Mouse (Mus musculus) megakaryocyte-erythroid progenitor cell, adult 5-6 weeks (primary cell): Measurements from ENCODE around the gene Ormdl2. TPM values are rescaled to one million over a fixed set of nuclear protein-coding genes. Genes with fewer than 3 reads are reported as not detected.
"Not testable (repeated sequence)": the region's sequence is repeated elsewhere in the genome, so short reads cannot be mapped to it uniquely, and the experiment has no call there.

Experiments
- ATAC-seq: replicated peaks from 2 replicates; pipeline ENCODE4 v1.8.0; 2016; ENCODE audit warnings: mild to moderate bottlenecking, inconsistent platforms; ENCODE audit not compliant: severe bottlenecking, poor library complexity, low FRiP score, low TSS enrichment
- total RNA-seq, 2 experiments: library from RNA; stranded (forward) in 1 of 2; stranded (reverse) in 1 of 2; fragments of 200-1000, 215-1000 nt in 1 of 2; fragments of >200 nt in 1 of 2; fragmentation: Nextera tagmentation in 1 of 2; gene quantifications; 2 replicates each; pipeline ENCODE4 v1.2.3; 2014 to 2017

Ormdl2 gene
- total RNA-seq (2014; fragmentation: Nextera tagmentation) (70.3 and 79.9 TPM in 2 replicates), total RNA-seq (2017) (99.3 and 115 TPM in 2 replicates)

- ATAC-seq: peak; percentile 97
Measured at GRCm38 (mm10) chr10:128821358-128822056, at the start of gene Ormdl2. Gene Ormdl2, minus strand, starts transcription at chr10:128821645.

GRCm38 (mm10) chr10:128870341-128870740, 48.9 kb upstream of the Ormdl2 start:
- no peak for ATAC-seq

GRCm38 (mm10) chr10:128866518-128866917, 45.1 kb upstream of the Ormdl2 start:
- no peak for ATAC-seq

- ATAC-seq: peak; percentile 73; the same call in 1 of the 2 replicates
Measured at GRCm38 (mm10) chr10:128866042-128866441, 44.6 kb upstream of the Ormdl2 start.

GRCm38 (mm10) chr10:128861176-128861575, 39.7 kb upstream of the Ormdl2 start:
- no peak for ATAC-seq

GRCm38 (mm10) chr10:128850339-128850738, 28.9 kb upstream of the Ormdl2 start:
- ATAC-seq: peak; percentile 64

- ATAC-seq: no peak
Measured at GRCm38 (mm10) chr10:128848426-128848825, 27.0 kb upstream of the Ormdl2 start.

- peak; percentile 81 for ATAC-seq
Measured at GRCm38 (mm10) chr10:128846664-128847063, 25.2 kb upstream of the Ormdl2 start.

GRCm38 (mm10) chr10:128845516-128845915, 24.1 kb upstream of the Ormdl2 start:
- no peak for ATAC-seq

GRCm38 (mm10) chr10:128843260-128843659, 21.8 kb upstream of the Ormdl2 start:
- ATAC-seq: no peak

GRCm38 (mm10) chr10:128840612-128841011, 19.2 kb upstream of the Ormdl2 start:
- ATAC-seq: peak; percentile 64

- peak; percentile 69 for ATAC-seq
Measured at GRCm38 (mm10) chr10:128839434-128839833, 18.0 kb upstream of the Ormdl2 start.

- no peak for ATAC-seq
Measured at GRCm38 (mm10) chr10:128837400-128837799, 16.0 kb upstream of the Ormdl2 start.

- ATAC-seq: no peak
Measured at GRCm38 (mm10) chr10:128823821-128824220, 2.4 kb upstream of the Ormdl2 start.

GRCm38 (mm10) chr10:128823087-128823486, 1.6 kb upstream of the Ormdl2 start:
- not testable (repeated sequence) for ATAC-seq

- ATAC-seq: 0 out of 2 replicates have a peak, but pooled peaks have one; percentile 2
Measured at GRCm38 (mm10) chr10:128822135-128822534, 690 bp upstream of the Ormdl2 start.

- no peak for ATAC-seq
Measured at GRCm38 (mm10) chr10:128820217-128820616, 1.2 kb downstream of the Ormdl2 start.

GRCm38 (mm10) chr10:128817033-128817432, 4.4 kb downstream of the Ormdl2 start, which contains the start of gene Sarnp:
Gene Sarnp, plus strand, starts transcription at chr10:128817333.
- no peak for ATAC-seq

GRCm38 (mm10) chr10:128807018-128807417, 14.4 kb downstream of the Ormdl2 start:
- ATAC-seq: no peak

- no peak for ATAC-seq
Measured at GRCm38 (mm10) chr10:128806086-128806485, 15.4 kb downstream of the Ormdl2 start.
